Mouse (Mus musculus) ES-Bruce4 (cell line): ENCODE results near the gene Arnt2. TPM values are rescaled to one million over a fixed set of nuclear protein-coding genes. Genes with fewer than 3 reads are reported as not detected.

Source experiments
- H3K27ac ChIP-seq: 2 replicates; pipeline ENCODE4 v1.5.1; 2012; ENCODE audit warnings: low read length, inconsistent platforms; ENCODE audit not compliant: insufficient read depth
- H3K27me3 ChIP-seq: 2 replicates; pipeline ENCODE4 v1.6.1; 2012; ENCODE audit warnings: mild to moderate bottlenecking, low read length, inconsistent platforms; ENCODE audit not compliant: control insufficient read depth, poor library complexity, insufficient read depth, severe bottlenecking
- H3K36me3 ChIP-seq: 2 replicates; pipeline ENCODE4 v1.6.1; 2012; ENCODE audit warnings: inconsistent platforms, mild to moderate bottlenecking, low read length, moderate library complexity; ENCODE audit not compliant: control insufficient read depth, poor library complexity, insufficient read depth, severe bottlenecking
- H3K4me1 ChIP-seq: one replicate; pipeline ENCODE4 v1.8.1; 2011; ENCODE audit warnings: low read length; ENCODE audit not compliant: control insufficient read depth, insufficient read depth
- H3K4me3 ChIP-seq: 2 replicates; pipeline ENCODE4 v1.5.1; 2011; ENCODE audit warnings: low read depth, mild to moderate bottlenecking, low read length
- H3K9ac ChIP-seq: 2 replicates; pipeline ENCODE4 v1.6.1; 2012; ENCODE audit warnings: low read depth, mild to moderate bottlenecking, inconsistent platforms; ENCODE audit not compliant: poor library complexity, severe bottlenecking
- H3K9me3 ChIP-seq: replicated peaks from 2 replicates; pipeline ENCODE4 v1.6.1; 2012; ENCODE audit warnings: mild to moderate bottlenecking, low read length, inconsistent platforms; ENCODE audit not compliant: control insufficient read depth, poor library complexity, insufficient read depth, severe bottlenecking
- CTCF ChIP-seq: IDR thresholded peaks from one replicate; pipeline ENCODE4 v1.8.1; 2011; ENCODE audit warnings: low read depth, low read length
- EP300 ChIP-seq: IDR thresholded peaks from 2 replicates; pipeline ENCODE4 v1.6.1; 2011; ENCODE audit warnings: low read depth, low read length; ENCODE audit not compliant: insufficient read depth
- POLR2A ChIP-seq: IDR thresholded peaks from one replicate; pipeline ENCODE4 v1.8.1; 2011; ENCODE audit warnings: low read length; ENCODE audit not compliant: insufficient read depth
- polyA plus RNA-seq: library from polyadenylated mRNA; stranded (reverse); fragments of >200 nt; gene quantifications from 2 replicates; pipeline ENCODE4 v1.2.4, GENCODE M21; 2011; ENCODE audit warnings: low read depth; ENCODE audit not compliant: missing spikeins, insufficient read depth, insufficient read length

Arnt2 gene
- polyA plus RNA-seq, 1 experiment, result 3.3 TPM

- no peaks in the 10 kb centered on the region for H3K4me1 ChIP-seq
- H3K4me3 ChIP-seq, result no peak overlapping the region
- no peak overlapping the region for H3K9ac ChIP-seq
- no peaks in the 10 kb centered on the region for H3K27me3 ChIP-seq
- H3K27ac ChIP-seq, result no peak overlapping the region
- H3K36me3 ChIP-seq, result no peaks in the 10 kb centered on the region
- TF ChIP-seq POLR2A (no peak), CTCF (no peak), EP300 (no peak)
- no peaks in the 10 kb centered on the region for H3K9me3 ChIP-seq
Observed at GRCm38 (mm10) chr7:84307329-84307925, 102.5 kb downstream of the Arnt2 start.

GRCm38 (mm10) chr7:84300261-84300660, 109.7 kb downstream of the Arnt2 start:
- no peak overlapping the region for H3K9ac ChIP-seq
- H3K27ac ChIP-seq, result no peak overlapping the region
- H3K4me3 ChIP-seq, result no peak overlapping the region
- no peaks in the 10 kb centered on the region for H3K9me3 ChIP-seq
- no peaks in the 10 kb centered on the region for H3K36me3 ChIP-seq
- no peak for TF ChIP-seq CTCF
- no peak for TF ChIP-seq EP300
- no peak for TF ChIP-seq POLR2A
- H3K27me3 ChIP-seq, result no peaks in the 10 kb centered on the region
- no peaks in the 10 kb centered on the region for H3K4me1 ChIP-seq

GRCm38 (mm10) chr7:84299601-84300000, 110.4 kb downstream of the Arnt2 start:
- H3K9me3 ChIP-seq, result no peaks in the 10 kb centered on the region
- H3K27me3 ChIP-seq, result no peaks in the 10 kb centered on the region
- H3K36me3 ChIP-seq, result no peaks in the 10 kb centered on the region
- no peak overlapping the region for H3K4me3 ChIP-seq
- no peak overlapping the region for H3K27ac ChIP-seq
- no peak overlapping the region for H3K9ac ChIP-seq
- H3K4me1 ChIP-seq, result no peaks in the 10 kb centered on the region
- no peak for TF ChIP-seq POLR2A
- no peak for TF ChIP-seq CTCF
- TF ChIP-seq EP300, result no peak

- Histone ChIP-seq H3K9me3 (no peaks in the 10 kb centered on the region), H3K27me3 (no peaks in the 10 kb centered on the region), H3K4me3 (no peak overlapping the region), H3K4me1 (no peaks in the 10 kb centered on the region), H3K36me3 (no peaks in the 10 kb centered on the region), H3K9ac (no peak overlapping the region), H3K27ac (no peak overlapping the region)
- TF ChIP-seq EP300 (no peak), POLR2A (no peak), CTCF (no peak)
Observed at GRCm38 (mm10) chr7:84293054-84293453, 116.9 kb downstream of the Arnt2 start.

- TF ChIP-seq EP300 (no peak), POLR2A (no peak)
- H3K36me3 ChIP-seq, result no peaks in the 10 kb centered on the region
Observed at GRCm38 (mm10) chr7:84287226-84287587, 122.8 kb downstream of the Arnt2 start.

GRCm38 (mm10) chr7:84286526-84287225, 123.3 kb downstream of the Arnt2 start:
- no peak overlapping the region for H3K4me3 ChIP-seq
- H3K4me1 ChIP-seq, result no peaks in the 10 kb centered on the region
- TF ChIP-seq CTCF, result no peak
- TF ChIP-seq POLR2A, result no peak
- no peak for TF ChIP-seq EP300
- H3K9ac ChIP-seq, result no peak overlapping the region
- no peaks in the 10 kb centered on the region for H3K36me3 ChIP-seq
- no peaks in the 10 kb centered on the region for H3K9me3 ChIP-seq
- H3K27ac ChIP-seq, result no peak overlapping the region
- no peaks in the 10 kb centered on the region; the same call in 1 of the 2 replicates for H3K27me3 ChIP-seq

More at GRCm38 (mm10) chr7:84287226-84287587, 122.8 kb downstream of the Arnt2 start:
- H3K4me3 ChIP-seq, result no peak overlapping the region
- H3K9ac ChIP-seq, result no peak overlapping the region
- no peaks in the 10 kb centered on the region; the same call in 1 of the 2 replicates for H3K27me3 ChIP-seq
- no peak overlapping the region for H3K27ac ChIP-seq
- H3K9me3 ChIP-seq, result no peaks in the 10 kb centered on the region
- H3K4me1 ChIP-seq, result no peaks in the 10 kb centered on the region
